8 mouse cellular contexts compared by ENCODE assay signal in the genomic region with DNA sequence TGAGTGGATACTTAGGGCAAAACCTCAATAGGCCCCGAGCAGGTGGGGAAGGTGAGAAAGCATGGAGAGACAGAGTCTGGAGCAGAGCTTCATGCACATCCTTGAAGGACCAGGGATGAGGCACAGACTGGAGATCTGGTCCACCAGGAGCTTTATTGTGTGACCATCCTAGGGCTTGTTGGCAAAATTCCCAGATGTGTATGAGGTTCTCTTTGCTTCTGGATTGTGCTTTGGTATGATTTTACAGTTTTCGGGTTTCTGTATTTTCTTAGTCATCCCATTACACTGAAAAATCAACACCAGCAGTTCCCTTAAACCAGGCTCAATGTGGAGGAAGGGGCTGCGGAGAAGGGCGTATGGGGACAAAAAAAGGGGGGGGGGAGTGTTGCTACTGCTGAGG.
DNase-seq lines count a peak whose midpoint lies in the region; ATAC-seq lines count a peak whose summit lies in the region.

No protein-coding gene starts in this region.

- no peak for DNase-seq in heart, adult 8-10 months (ENCODE audit: low spot score)
- DNase-seq in embryonic facial prominence, embryonic 10.5 days (ENCODE audit: low spot score), result no peak
- DNase-seq in hindbrain, embryonic 11.5 days (ENCODE audit: low spot score), result no peak
- DNase-seq in cerebellum, postnatal 36 days, result no peak

- no peak for ATAC-seq in heart, embryonic 14.5 days (ENCODE audit: insufficient number of reproducible peaks, insufficient read depth, low FRiP score, low read depth)
- ATAC-seq in hindbrain, embryonic 11.5 days (ENCODE audit: low FRiP score), result peak; percentile 45
- ATAC-seq in midbrain, embryonic 13.5 days, result peak; percentile 22; the same call in 1 of the 2 replicates
- no peak for ATAC-seq in inflammation-experienced regulatory T-cells, adult 6 months
- ATAC-seq in liver, embryonic 12.5 days, result no peak

- H3K36me3 ChIP-seq in heart, embryonic 14.5 days (ENCODE audit: control insufficient read depth, insufficient read depth, low read length), result no peaks in the 10 kb centered on the region
- H3K36me3 ChIP-seq in embryonic facial prominence, embryonic 10.5 days (replicated peaks), result no peaks in the 10 kb centered on the region
- no peaks in the 10 kb centered on the region for H3K36me3 ChIP-seq in hindbrain, embryonic 11.5 days (ENCODE audit: control insufficient read depth, insufficient read depth, low read length)
- H3K36me3 ChIP-seq in midbrain, embryonic 13.5 days, result no peaks in the 10 kb centered on the region
- H3K36me3 ChIP-seq in liver, embryonic 12.5 days, result no peaks in the 10 kb centered on the region

- H3K27ac ChIP-seq in heart, embryonic 14.5 days (replicated peaks in 1 of 2; ENCODE audit: control insufficient read depth in 1 of 2, insufficient read depth in 1 of 2, low read depth in 2 of 2, low read length in 2 of 2), result no peak overlapping the region
- no peak overlapping the region for H3K27ac ChIP-seq in embryonic facial prominence, embryonic 10.5 days (replicated peaks)
- peak overlapping the region; percentile 70 for H3K27ac ChIP-seq in hindbrain, embryonic 11.5 days (ENCODE audit: low read depth, low read length)
- H3K27ac ChIP-seq in midbrain, embryonic 13.5 days, result peak overlapping the region; percentile 83
- no peak overlapping the region for H3K27ac ChIP-seq in liver, embryonic 12.5 days

- no peak overlapping the region for H3K4me3 ChIP-seq in heart, embryonic 14.5 days (ENCODE audit: control insufficient read depth in 1 of 2, insufficient read depth in 1 of 2, low read depth in 1 of 2, low read length in 2 of 2)
- H3K4me3 ChIP-seq in embryonic facial prominence, embryonic 10.5 days, result 0 out of 2 replicates have a peak overlapping the region, but pooled peaks have one; percentile 2
- no peak overlapping the region for H3K4me3 ChIP-seq in hindbrain, embryonic 11.5 days (ENCODE audit: low read depth, low read length)
- H3K4me3 ChIP-seq in midbrain, embryonic 13.5 days (replicated peaks), result 0 out of 2 replicates have a peak overlapping the region, but pooled peaks have one; percentile 1
- no peak overlapping the region for H3K4me3 ChIP-seq in liver, embryonic 12.5 days

- H3K27me3 ChIP-seq in heart, embryonic 14.5 days (ENCODE audit: control insufficient read depth, insufficient read depth, low read length), result peaks cover 2% of the 10 kb centered on the region; the same call in 1 of the 2 replicates
- peaks cover 6% of the 10 kb centered on the region; the same call in 1 of the 2 replicates for H3K27me3 ChIP-seq in embryonic facial prominence, embryonic 10.5 days (replicated peaks; ENCODE audit: low read depth, poor library complexity, severe bottlenecking)
- peaks cover 27% of the 10 kb centered on the region for H3K27me3 ChIP-seq in hindbrain, embryonic 11.5 days (ENCODE audit: control insufficient read depth, insufficient read depth, low read length)
- H3K27me3 ChIP-seq in midbrain, embryonic 13.5 days, result peaks cover 24% of the 10 kb centered on the region
- H3K27me3 ChIP-seq in liver, embryonic 12.5 days (replicated peaks), result no peaks in the 10 kb centered on the region; the same call in 1 of the 2 replicates

- peak overlapping the region; percentile 7; the same call in 1 of the 2 replicates for H3K4me2 ChIP-seq in heart, embryonic 14.5 days (ENCODE audit: low read length)
- peak overlapping the region; percentile 21; the same call in 1 of the 2 replicates for H3K4me2 ChIP-seq in hindbrain, embryonic 11.5 days (replicated peaks; ENCODE audit: low read depth, low read length)
- H3K4me2 ChIP-seq in midbrain, embryonic 13.5 days (replicated peaks), result peak overlapping the region; percentile 41
- H3K4me2 ChIP-seq in liver, embryonic 12.5 days, result no peak overlapping the region

- H3K4me1 ChIP-seq in heart, embryonic 14.5 days (ENCODE audit: control insufficient read depth in 2 of 2, insufficient read depth in 2 of 2, low read length in 2 of 2), result peaks cover 0 to 5% of the 10 kb centered on the region in 2 experiments; a peak in 1 of 4 replicates
- H3K4me1 ChIP-seq in embryonic facial prominence, embryonic 10.5 days, result peaks cover 16% of the 10 kb centered on the region
- H3K4me1 ChIP-seq in hindbrain, embryonic 11.5 days (replicated peaks; ENCODE audit: control insufficient read depth, insufficient read depth, low read length), result no peaks in the 10 kb centered on the region
- H3K4me1 ChIP-seq in midbrain, embryonic 13.5 days (replicated peaks), result peaks cover 30% of the 10 kb centered on the region
- no peaks in the 10 kb centered on the region for H3K4me1 ChIP-seq in liver, embryonic 12.5 days

- WGBS in heart, embryonic 14.5 days, result 59% methylated on average over 4 of the region's 4 CpGs
- 41% methylated on average over 4 of the region's 4 CpGs for WGBS in embryonic facial prominence, embryonic 10.5 days
- WGBS in hindbrain, embryonic 11.5 days, result 28% methylated on average over 4 of the region's 4 CpGs
- WGBS in midbrain, embryonic 13.5 days, result 21% methylated on average over 4 of the region's 4 CpGs
- 42% methylated on average over 4 of the region's 4 CpGs for WGBS in liver, embryonic 12.5 days (ENCODE audit: insufficient replicate concordance)

- no peak overlapping the region for H3K9ac ChIP-seq in heart, embryonic 14.5 days (ENCODE audit: low read length)
- H3K9ac ChIP-seq in hindbrain, embryonic 11.5 days (ENCODE audit: low read depth, low read length), result no peak overlapping the region
- no peak overlapping the region for H3K9ac ChIP-seq in midbrain, embryonic 13.5 days (replicated peaks)
- no peak overlapping the region for H3K9ac ChIP-seq in liver, embryonic 12.5 days

- H3K9me3 ChIP-seq in heart, embryonic 14.5 days (ENCODE audit: control insufficient read depth, low read length), result no peaks in the 10 kb centered on the region
- H3K9me3 ChIP-seq in embryonic facial prominence, embryonic 10.5 days, result no peaks in the 10 kb centered on the region
- no peaks in the 10 kb centered on the region for H3K9me3 ChIP-seq in hindbrain, embryonic 11.5 days (ENCODE audit: control insufficient read depth, low read length)
- no peaks in the 10 kb centered on the region for H3K9me3 ChIP-seq in midbrain, embryonic 13.5 days
- no peaks in the 10 kb centered on the region for H3K9me3 ChIP-seq in liver, embryonic 12.5 days (replicated peaks)

Comparison
In these comparisons a context has a peak if more than half of its experiments do, and no peak if none do; other contexts are left out.
1. ATAC-seq: peak in hindbrain, embryonic 11.5 days (single experiment) and midbrain, embryonic 13.5 days (single experiment); none in heart, embryonic 14.5 days (single experiment), inflammation-experienced regulatory T-cells, adult 6 months (single experiment) and liver, embryonic 12.5 days (single experiment).
2. H3K27ac ChIP-seq: peak in hindbrain, embryonic 11.5 days (single experiment) and midbrain, embryonic 13.5 days (single experiment); none in heart, embryonic 14.5 days (0 of 2), embryonic facial prominence, embryonic 10.5 days (single experiment) and liver, embryonic 12.5 days (single experiment).
3. H3K4me3 ChIP-seq: peak in embryonic facial prominence, embryonic 10.5 days (single experiment) and midbrain, embryonic 13.5 days (single experiment); none in heart, embryonic 14.5 days (0 of 2), hindbrain, embryonic 11.5 days (single experiment) and liver, embryonic 12.5 days (single experiment).